1 mouse cellular context compared by ENCODE assay signal in the genomic region with DNA sequence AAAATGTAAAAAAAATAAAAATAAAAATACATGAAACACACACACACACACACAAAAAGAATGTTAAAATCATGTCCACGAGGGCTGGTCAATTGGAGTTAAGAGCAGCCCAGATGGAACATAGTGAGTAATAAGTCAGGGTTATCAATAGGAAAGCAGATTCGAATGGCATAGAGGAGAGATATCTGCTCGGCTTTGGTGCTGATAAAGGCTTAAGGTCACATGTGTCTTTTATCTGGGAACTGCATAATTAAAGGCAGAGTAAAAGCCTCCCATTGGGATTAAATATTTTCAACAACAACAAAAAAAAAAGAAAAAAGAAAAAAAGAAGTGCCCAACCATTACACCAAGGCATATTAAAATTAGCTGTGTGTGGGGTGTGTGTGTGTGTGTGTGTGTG.
TF ChIP-seq lines count a peak whose summit lies in the region.

No protein-coding gene starts in this region.

TF ChIP-seq in myocyte, 11 proteins besides CTCF, POLR2A, EP300 and RAD21 (continued from another document):
- no peak for TF ChIP-seq MYOD1 (IDR thresholded peaks at IDR 0.05; ENCODE audit: control insufficient read depth in 1 of 3, insufficient read length in 2 of 3, low read depth in 2 of 3)
